ENCODE assay signal across 11 mouse cellular contexts in the genomic region with DNA sequence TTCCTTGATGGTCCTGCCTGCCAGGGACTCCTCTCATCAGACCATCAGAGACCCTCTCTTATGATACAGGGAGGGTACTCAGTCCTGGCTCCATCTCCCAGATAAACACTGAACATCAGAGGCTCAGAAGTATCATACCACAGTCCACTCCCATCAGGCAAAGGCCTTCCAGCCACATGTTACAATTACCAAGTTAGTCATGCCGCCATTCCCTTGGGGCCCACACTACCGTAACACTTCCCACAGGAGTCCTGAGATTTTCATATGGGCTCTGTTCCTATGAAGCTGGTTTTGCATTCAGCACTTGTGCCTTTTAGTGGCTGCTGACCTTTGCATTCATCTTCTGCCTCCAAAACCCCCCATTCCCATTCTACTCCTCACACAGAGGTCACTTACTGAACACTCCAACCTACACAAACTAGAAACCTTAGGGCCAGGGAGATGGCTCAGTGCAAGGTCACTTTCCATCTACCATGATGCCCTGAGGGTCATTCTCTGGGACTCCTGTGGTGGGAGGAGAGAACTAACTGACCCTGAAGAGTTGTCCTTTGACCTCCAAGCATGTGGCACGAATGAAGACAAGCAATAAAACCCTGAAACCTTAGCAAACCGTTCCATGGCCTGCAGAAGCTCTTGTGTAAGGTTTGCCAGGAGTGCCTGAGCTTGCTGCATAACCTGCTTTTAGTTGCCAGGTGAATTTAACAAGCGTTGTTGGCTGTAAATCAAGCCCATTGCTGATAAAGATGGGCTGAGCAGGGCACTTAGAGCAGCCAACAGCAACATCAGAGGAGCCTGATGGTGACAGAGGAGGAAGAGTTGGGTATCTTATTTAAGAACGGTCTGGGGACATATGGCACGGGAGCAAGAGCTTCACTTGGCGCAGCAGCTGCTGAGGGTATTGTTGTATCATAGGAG.
DNase-seq lines count a peak whose midpoint lies in the region; ATAC-seq and TF ChIP-seq lines count a peak whose summit lies in the region.
"Had no signal": no experiment of that assay in that cellular context is flagged by ENCODE, and none has a peak within 500 bp of the region (broad histone marks: within the 10 kb centered on the region; RNA-seq: fewer than 3 reads in every experiment).

No protein-coding gene starts in this region.

- H3K4me1 ChIP-seq in heart, embryonic 10.5 days = peaks cover 43% of the 10 kb centered on the region
- H3K4me1 ChIP-seq in hindbrain, embryonic 12.5 days = peaks cover 47% of the 10 kb centered on the region
- no peaks in the 10 kb centered on the region for H3K4me1 ChIP-seq in midbrain, postnatal 0 days (ENCODE audit: insufficient read depth, low read length)

- H3K4me3 ChIP-seq in heart, embryonic 10.5 days = no peak overlapping the region
- H3K4me3 ChIP-seq in hindbrain, embryonic 12.5 days = no peak overlapping the region
- H3K4me3 ChIP-seq in midbrain, postnatal 0 days (ENCODE audit: low read depth, low read length) = no peak overlapping the region

- no peak overlapping the region for H3K4me2 ChIP-seq in hindbrain, embryonic 12.5 days (replicated peaks)
- no peak overlapping the region for H3K4me2 ChIP-seq in midbrain, postnatal 0 days (ENCODE audit: low read depth, low read length, poor library complexity, severe bottlenecking)

- no peak for DNase-seq in heart, embryonic 10.5 days (ENCODE audit: low spot score)
- no peak for DNase-seq in heart, postnatal 25 days (ENCODE audit: low spot score)
- DNase-seq in embryo, embryonic 11 days = peak; percentile 47
- DNase-seq in midbrain, postnatal 0 days (ENCODE audit: low spot score) = no peak
- no peak for DNase-seq in left cerebral cortex, adult 8-10 months (ENCODE audit: low spot score in 2 of 2)
- DNase-seq in retina, embryonic 14.5 days (ENCODE audit: low spot score) = no peak
- no peak for DNase-seq in layer of hippocampus, adult 8-10 months (ENCODE audit: low spot score in 2 of 2)
- DNase-seq: liver, postnatal 0 days had no signal

- 76% methylated on average over 8 of the region's 8 CpGs for WGBS in heart, embryonic 10.5 days
- WGBS in hindbrain, embryonic 12.5 days = 48% methylated on average over 8 of the region's 8 CpGs
- 66% methylated on average over 8 of the region's 8 CpGs for WGBS in midbrain, postnatal 0 days

- H3K27ac ChIP-seq in heart, embryonic 10.5 days = peak overlapping the region; percentile 64
- peak overlapping the region; percentile 77 for H3K27ac ChIP-seq in hindbrain, embryonic 12.5 days
- H3K27ac ChIP-seq in midbrain, postnatal 0 days (ENCODE audit: low read depth, low read length) = peak overlapping the region; percentile 55
- H3K27ac ChIP-seq: kidney, postnatal 0 days had no signal

- peaks cover 20% of the 10 kb centered on the region; the same call in 1 of the 2 replicates for H3K36me3 ChIP-seq in heart, embryonic 10.5 days
- H3K36me3 ChIP-seq in hindbrain, embryonic 12.5 days = peaks cover 5% of the 10 kb centered on the region; the same call in 1 of the 2 replicates
- H3K36me3 ChIP-seq in midbrain, postnatal 0 days (ENCODE audit: insufficient read depth, low read length) = no peaks in the 10 kb centered on the region

- H3K9me3 ChIP-seq in heart, embryonic 10.5 days = no peaks in the 10 kb centered on the region
- H3K9me3 ChIP-seq in hindbrain, embryonic 12.5 days (replicated peaks) = no peaks in the 10 kb centered on the region
- H3K9me3 ChIP-seq in midbrain, postnatal 0 days (ENCODE audit: low read length) = no peaks in the 10 kb centered on the region

- intact Hi-C loops in heart, postnatal 25 days (cut with DNase I) = no loop called here

- no peak overlapping the region for H3K9ac ChIP-seq in hindbrain, embryonic 12.5 days
- no peak overlapping the region for H3K9ac ChIP-seq in midbrain, postnatal 0 days (replicated peaks; ENCODE audit: low read length, poor library complexity, severe bottlenecking)
- H3K9ac ChIP-seq: liver, postnatal 0 days had no signal

- H3K27me3 ChIP-seq in heart, embryonic 10.5 days (ENCODE audit: insufficient read depth, poor library complexity, severe bottlenecking) = no peaks in the 10 kb centered on the region
- no peaks in the 10 kb centered on the region for H3K27me3 ChIP-seq in hindbrain, embryonic 12.5 days
- no peaks in the 10 kb centered on the region for H3K27me3 ChIP-seq in midbrain, postnatal 0 days (ENCODE audit: insufficient read depth, low read length)

- ATAC-seq in hindbrain, embryonic 12.5 days (ENCODE audit: low FRiP score) = peak; percentile 41
- no peak for ATAC-seq in midbrain, postnatal 0 days (ENCODE audit: low FRiP score)
- ATAC-seq: CD4-positive, CD25-positive, alpha-beta regulatory T cell, adult 4 months; liver, postnatal 0 days had no signal

- no peak for TF ChIP-seq CTCF in midbrain, postnatal 0 days (IDR thresholded peaks at IDR 0.05)
